Mouse (Mus musculus): ENCODE measurements around the gene Arl11. TPM values are rescaled to one million over a fixed set of nuclear protein-coding genes. Genes with fewer than 3 reads are reported as not detected.
"Not testable (repeated sequence)": the region's sequence is repeated elsewhere in the genome, so short reads cannot be mapped to it uniquely, and the experiment has no call there.

The Arl11 gene
- total RNA-seq (2022) = under 1 TPM in 1 of 4 experiments, not detected in 3; 0.83 TPM

- DNase-seq (ENCODE audit: low spot score in 2 of 2) = no peak
Measured at GRCm38 (mm10) chr14:61309593-61309992, at the start of gene Arl11. TSS of gene Arl11 (plus strand) at chr14:61309753.

- peak in 1 of 2 experiments; percentile 21 for DNase-seq (ENCODE audit: low spot score in 2 of 2)
Measured at GRCm38 (mm10) chr14:61267908-61268475, 41.6 kb upstream of the Arl11 start.

- no peak for DNase-seq (ENCODE audit: low spot score in 2 of 2)
Measured at GRCm38 (mm10) chr14:61274414-61275198, 34.9 kb upstream of the Arl11 start.

GRCm38 (mm10) chr14:61277285-61277684 is 32.3 kb upstream of the Arl11 start:
- no peak for DNase-seq (ENCODE audit: low spot score in 2 of 2)

- no peak for DNase-seq (ENCODE audit: low spot score in 2 of 2)
Measured at GRCm38 (mm10) chr14:61278676-61279300, 30.8 kb upstream of the Arl11 start.

- DNase-seq (ENCODE audit: low spot score in 2 of 2) = no peak
Measured at GRCm38 (mm10) chr14:61288606-61289286, 20.8 kb upstream of the Arl11 start.

- no peak for DNase-seq (ENCODE audit: low spot score in 2 of 2)
Measured at GRCm38 (mm10) chr14:61290664-61291063, 18.9 kb upstream of the Arl11 start.

GRCm38 (mm10) chr14:61293884-61294737 is 15.4 kb upstream of the Arl11 start:
- peak; percentile 56 to 60 for DNase-seq (ENCODE audit: low spot score in 2 of 2)

- DNase-seq (ENCODE audit: low spot score in 2 of 2) = peak; percentile 16 to 30
Measured at GRCm38 (mm10) chr14:61294738-61295079, 14.8 kb upstream of the Arl11 start.

GRCm38 (mm10) chr14:61299810-61300209 is 9.7 kb upstream of the Arl11 start:
- no peak for DNase-seq (ENCODE audit: low spot score in 2 of 2)

- DNase-seq (ENCODE audit: low spot score in 2 of 2) = no peak
Measured at GRCm38 (mm10) chr14:61301323-61301722, 8.2 kb upstream of the Arl11 start.

- no peak for DNase-seq (ENCODE audit: low spot score in 2 of 2)
Measured at GRCm38 (mm10) chr14:61302428-61302827, 7.1 kb upstream of the Arl11 start.

GRCm38 (mm10) chr14:61303969-61304609 is 5.5 kb upstream of the Arl11 start:
- no peak for DNase-seq (ENCODE audit: low spot score in 2 of 2)

- DNase-seq (ENCODE audit: low spot score in 2 of 2) = no peak
Measured at GRCm38 (mm10) chr14:61310036-61310772, 651 bp downstream of the Arl11 start.

GRCm38 (mm10) chr14:61310963-61311362 is 1.4 kb downstream of the Arl11 start:
- DNase-seq (ENCODE audit: low spot score in 2 of 2) = no peak

GRCm38 (mm10) chr14:61316861-61317260 is 7.3 kb downstream of the Arl11 start:
- peak; percentile 28 to 29 for DNase-seq (ENCODE audit: low spot score in 2 of 2)

GRCm38 (mm10) chr14:61320765-61321164 is 11.2 kb downstream of the Arl11 start:
- no peak for DNase-seq (ENCODE audit: low spot score in 2 of 2)

GRCm38 (mm10) chr14:61321200-61321599 is 11.6 kb downstream of the Arl11 start:
- DNase-seq (ENCODE audit: low spot score in 2 of 2) = no peak

- DNase-seq (ENCODE audit: low spot score in 2 of 2) = no peak
Measured at GRCm38 (mm10) chr14:61322740-61323139, 13.2 kb downstream of the Arl11 start.

GRCm38 (mm10) chr14:61327007-61327406 is 17.5 kb downstream of the Arl11 start:
- not testable (repeated sequence) for DNase-seq (ENCODE audit: low spot score in 2 of 2)

All from gastrocnemius, adult 8-10 months (tissue).